In genomic region chr2:170446843-170447383, GRCm38 (mm10) we compare ENCODE assay signal across 29 mouse cellular contexts. TPM values are rescaled to one million over a fixed set of nuclear protein-coding genes. Genes with fewer than 3 reads are reported as not detected.
A peak's percentile ranks its signal among the peaks of the same experiment; 100 is the strongest.
DNase-seq lines count a peak whose midpoint lies in the region; ATAC-seq lines count a peak whose summit lies in the region.
"Had no signal": no experiment of that assay in that cellular context is flagged by ENCODE, and none has a peak within 500 bp of the region (broad histone marks: within the 10 kb centered on the region; RNA-seq: fewer than 3 reads in every experiment).

No protein-coding gene starts in this region.

- peak; percentile 15 for DNase-seq in forebrain, embryonic 14.5 days (ENCODE audit: low spot score)
- no peak for DNase-seq in forebrain, embryonic 11.5 days (ENCODE audit: low spot score)
- peak; percentile 83 for DNase-seq in retina, postnatal 1 day
- DNase-seq in retina, embryonic 14.5 days (ENCODE audit: low spot score) = no peak
- peak; percentile 7 for DNase-seq in adrenal gland, postnatal 25 days
- no peak for DNase-seq in left cerebral cortex, adult 9 months (ENCODE audit: low spot score in 2 of 2)
- no peak for DNase-seq in spleen, postnatal 36 days (ENCODE audit: low spot score in 2 of 2)
- DNase-seq: cerebellum, adult 18-20 months; cerebellum, postnatal 14 days; gastrocnemius, postnatal 10 days; heart, adult 11 months; heart, postnatal 10 days; kidney, adult 11 months; liver, postnatal 0 days; lung, postnatal 10 days; thymus, adult 18-20 months had no signal

- no peak overlapping the region for H3K9ac ChIP-seq in forebrain, embryonic 14.5 days (ENCODE audit: low read length)
- no peak overlapping the region for H3K9ac ChIP-seq in forebrain, embryonic 11.5 days (ENCODE audit: low read length)
- H3K9ac ChIP-seq: embryonic facial prominence, embryonic 12.5 days; forebrain, embryonic 13.5 days; heart, embryonic 12.5 days; liver, postnatal 0 days; stomach, embryonic 15.5 days had no signal

- H3K36me3 ChIP-seq in forebrain, embryonic 14.5 days (ENCODE audit: control insufficient read depth, insufficient read depth, low read length) = no peaks in the 10 kb centered on the region
- H3K36me3 ChIP-seq in forebrain, embryonic 11.5 days (ENCODE audit: control insufficient read depth, insufficient read depth, low read length) = no peaks in the 10 kb centered on the region
- H3K36me3 ChIP-seq: embryonic facial prominence, embryonic 12.5 days; heart, embryonic 12.5 days; stomach, embryonic 15.5 days had no signal

- 0 out of 2 replicates have a peak, but pooled peaks cover 3% of the 10 kb centered on the region for H3K27me3 ChIP-seq in forebrain, embryonic 14.5 days (replicated peaks; ENCODE audit: control insufficient read depth, insufficient read depth, low read length)
- H3K27me3 ChIP-seq in forebrain, embryonic 11.5 days (ENCODE audit: control insufficient read depth, insufficient read depth, low read length) = no peaks in the 10 kb centered on the region
- H3K27me3 ChIP-seq: embryonic facial prominence, embryonic 12.5 days; forebrain, embryonic 13.5 days; stomach, embryonic 15.5 days had no signal

- WGBS in forebrain, embryonic 14.5 days = 31% methylated on average over 5 of the region's 5 CpGs
- WGBS in forebrain, embryonic 11.5 days = 71% methylated on average over 5 of the region's 5 CpGs

- no peaks in the 10 kb centered on the region; the same call in 1 of the 2 replicates for H3K4me1 ChIP-seq in forebrain, embryonic 14.5 days (ENCODE audit: control insufficient read depth, insufficient read depth, low read length)
- H3K4me1 ChIP-seq in forebrain, embryonic 11.5 days (replicated peaks; ENCODE audit: control insufficient read depth, insufficient read depth, low read length) = no peaks in the 10 kb centered on the region
- H3K4me1 ChIP-seq: embryonic facial prominence, embryonic 12.5 days; stomach, embryonic 15.5 days had no signal

- ATAC-seq in forebrain, embryonic 14.5 days = no peak
- no peak for ATAC-seq in forebrain, embryonic 11.5 days (replicated peaks; ENCODE audit: low FRiP score)
- ATAC-seq: forebrain, embryonic 13.5 days; hindbrain, postnatal 0 days; liver, postnatal 0 days had no signal

- no peak overlapping the region for H3K4me2 ChIP-seq in forebrain, embryonic 14.5 days (ENCODE audit: low read length)
- H3K4me2 ChIP-seq in forebrain, embryonic 11.5 days (ENCODE audit: low read depth, low read length, severe bottlenecking) = no peak overlapping the region
- H3K4me2 ChIP-seq: embryonic facial prominence, embryonic 12.5 days; forebrain, embryonic 13.5 days; heart, embryonic 12.5 days; liver, embryonic 11.5 days; midbrain, embryonic 11.5 days; stomach, embryonic 15.5 days had no signal

- H3K9me3 ChIP-seq in forebrain, embryonic 14.5 days (replicated peaks; ENCODE audit: control insufficient read depth, low read length) = no peaks in the 10 kb centered on the region
- H3K9me3 ChIP-seq in forebrain, embryonic 11.5 days (ENCODE audit: control insufficient read depth, low read length) = no peaks in the 10 kb centered on the region
- H3K9me3 ChIP-seq: embryonic facial prominence, embryonic 12.5 days; forebrain, embryonic 13.5 days; heart, embryonic 12.5 days; stomach, embryonic 15.5 days had no signal

- H3K4me3 ChIP-seq in forebrain, embryonic 14.5 days (ENCODE audit: low read depth, low read length) = no peak overlapping the region
- no peak overlapping the region for H3K4me3 ChIP-seq in forebrain, embryonic 11.5 days (ENCODE audit: low read depth, low read length)
- H3K4me3 ChIP-seq: embryonic facial prominence, embryonic 12.5 days; erythroblast, embryonic 14.5 days; forebrain, embryonic 13.5 days; heart, embryonic 12.5 days; stomach, embryonic 15.5 days had no signal

- no peak overlapping the region for H3K27ac ChIP-seq in forebrain, embryonic 14.5 days (ENCODE audit: low read depth, low read length)
- no peak overlapping the region for H3K27ac ChIP-seq in forebrain, embryonic 11.5 days (ENCODE audit: low read depth, low read length)
- H3K27ac ChIP-seq: embryonic facial prominence, embryonic 12.5 days; hindbrain, postnatal 0 days; stomach, embryonic 15.5 days had no signal

RNA-seq across cellular contexts. Expression of gene Bcas1, which starts 19.3 kb away (rescaled TPM):
- polyA plus RNA-seq in forebrain, embryonic 14.5 days (2014; fragmentation: Nextera tagmentation; extraction: Ambion mirVana) = 1.4 and 2.1 TPM in 2 replicates
- 0.33 and 0.45 TPM in 2 replicates for polyA plus RNA-seq in forebrain, embryonic 11.5 days (2014; fragmentation: Nextera tagmentation; extraction: Ambion mirVana)
- 0.33 TPM in 1 of 2 replicates, not detected in the other for total RNA-seq in adrenal gland, postnatal 25 days (2021)

RNA-seq across cellular contexts. Expression of gene Pfdn4, which starts 49.3 kb away (rescaled TPM):
- 128 and 139 TPM in 2 replicates for polyA plus RNA-seq in forebrain, embryonic 14.5 days (2014; fragmentation: Nextera tagmentation; extraction: Ambion mirVana)
- 105 and 130 TPM in 2 replicates for polyA plus RNA-seq in forebrain, embryonic 11.5 days (2014; fragmentation: Nextera tagmentation; extraction: Ambion mirVana)
- total RNA-seq in adrenal gland, postnatal 25 days (2021) = 23.3 and 23.9 TPM in 2 replicates

RNA-seq across cellular contexts. Expression of gene Cyp24a1, which starts 50.0 kb away (rescaled TPM):
- polyA plus RNA-seq in forebrain, embryonic 14.5 days (2014; fragmentation: Nextera tagmentation; extraction: Ambion mirVana) = not detected in 2 replicates
- 0.07 TPM in 1 of 2 replicates, not detected in the other for polyA plus RNA-seq in forebrain, embryonic 11.5 days (2014; fragmentation: Nextera tagmentation; extraction: Ambion mirVana)
- not detected in 2 replicates for total RNA-seq in adrenal gland, postnatal 25 days (2021)
- total RNA-seq: gastrocnemius, postnatal 10 days; heart, postnatal 10 days; hindbrain, postnatal 0 days; layer of hippocampus, postnatal 14 days; left cerebral cortex, adult 8-10 months; megakaryocyte progenitor cell, adult 5-6 weeks; midbrain, postnatal 0 days had no signal
- polyA plus RNA-seq: embryonic facial prominence, embryonic 12.5 days; erythroblast, embryonic 14.5 days; heart, embryonic 12.5 days; limb, embryonic 11.5 days; liver, embryonic 11.5 days; liver, postnatal 0 days; stomach, embryonic 15.5 days had no signal

Comparison
In these comparisons a context has a peak if more than half of its experiments do, and no peak if none do; other contexts are left out.
1. DNase-seq: peak in forebrain, embryonic 14.5 days (single experiment), retina, postnatal 1 day (single experiment) and adrenal gland, postnatal 25 days (single experiment); none in forebrain, embryonic 11.5 days (single experiment), retina, embryonic 14.5 days (single experiment), left cerebral cortex, adult 9 months (0 of 2) and spleen, postnatal 36 days (0 of 2).